Mouse (Mus musculus) Patski (cell line): ENCODE results near the gene Gm2035. TPM values are rescaled to one million over a fixed set of nuclear protein-coding genes. Genes with fewer than 3 reads are reported as not detected.
"Not testable (repeated sequence)": the region's sequence is repeated elsewhere in the genome, so short reads cannot be mapped to it uniquely, and the experiment has no call there.

Experiments used
- ATAC-seq: fragments of 100-300 bp; one replicate; pipeline ENCODE4 v1.8.0; 2021
- CTCF ChIA-PET: fragments of 350-600 bp; sonication (Branson Sonifier 250); formaldehyde crosslinking; loops from one replicate; lab custom pipeline; 2022; ENCODE audit warnings: inconsistent platforms; lab: Charles Lee
- POLR2A ChIA-PET: fragments of 350-600 bp; sonication (Branson Sonifier 250); formaldehyde crosslinking; loops from one replicate; lab custom pipeline; 2022; ENCODE audit warnings: antibody characterized with exemption, inconsistent platforms; lab: Charles Lee
- DNase-seq: peaks from one replicate; pipeline ENCODE4 v3.0.0-alpha.2; 2011; ENCODE audit warnings: low read depth, low spot score
- H3K27me3 ChIP-seq: fragments of 371-371 bp; one replicate; pipeline ENCODE4 v1.5.1; 2021
- in situ Hi-C: fragments of 300-500 bp; cut with MboI; formaldehyde crosslinking; loops from 3 replicates; pipeline ENCODE4 v1.11.1; 2018; ENCODE audit warnings: low pct_unique_long_range_greater_than_20kb, mixed read lengths
- polyA plus RNA-seq: library from polyadenylated mRNA; unstranded; gene quantifications from one replicate; pipeline ENCODE4 v1.2.3, GENCODE M21; 2021

Gene Gm2035
- not detected for polyA plus RNA-seq

DNA sequence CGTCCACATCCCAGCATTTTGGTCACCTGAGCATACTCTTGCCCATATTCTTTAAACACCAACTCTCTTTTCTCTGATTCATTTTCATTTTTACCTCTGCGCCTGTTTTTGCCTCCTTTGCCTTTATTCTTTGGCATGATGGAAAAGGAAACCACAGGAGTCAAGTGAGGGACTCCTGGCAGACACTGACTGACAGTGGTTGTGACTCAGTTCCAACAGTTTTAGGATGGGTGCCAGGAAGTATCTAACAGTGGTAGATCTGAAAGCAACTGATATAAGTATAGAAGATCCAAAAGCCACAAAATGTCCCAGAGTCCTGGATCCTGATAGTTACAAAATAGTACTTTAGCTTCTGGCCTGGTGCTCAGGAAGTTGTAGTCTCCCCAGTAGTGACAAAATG, at the start of gene Gm2035:
Gm2035 (minus strand) TSS at position 137 of the 400 bp plus-strand sequence.
- DNase-seq, CTCF ChIA-PET, in situ Hi-C loops, POLR2A ChIA-PET, H3K27me3 ChIP-seq, ATAC-seq: not testable (repeated sequence)

DNA sequence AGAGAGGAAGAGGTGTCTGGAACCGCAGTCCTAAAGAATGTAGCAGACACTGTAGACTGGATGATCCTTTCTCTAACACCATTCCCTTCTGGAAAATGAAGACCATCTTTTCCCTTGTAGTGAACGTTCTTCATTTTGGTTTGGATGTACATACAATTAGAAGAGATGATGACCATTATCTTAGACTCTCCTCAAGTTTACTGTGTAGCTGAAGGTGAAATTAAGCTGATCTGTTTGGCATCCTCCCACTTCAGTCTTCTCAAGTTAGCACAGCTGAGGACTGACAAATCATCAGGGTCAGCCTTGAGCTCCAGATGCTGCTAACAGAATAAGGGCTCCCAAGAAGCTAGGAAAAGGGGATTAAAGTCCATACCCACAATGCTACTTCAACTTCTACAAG, 34.1 kb upstream of the Gm2035 start, which contains the start of gene Gm2042:
Gm2042 (plus strand) TSS at position 301 of the 400 bp plus-strand sequence.
- in situ Hi-C loops, POLR2A ChIA-PET: not testable (repeated sequence)

DNA sequence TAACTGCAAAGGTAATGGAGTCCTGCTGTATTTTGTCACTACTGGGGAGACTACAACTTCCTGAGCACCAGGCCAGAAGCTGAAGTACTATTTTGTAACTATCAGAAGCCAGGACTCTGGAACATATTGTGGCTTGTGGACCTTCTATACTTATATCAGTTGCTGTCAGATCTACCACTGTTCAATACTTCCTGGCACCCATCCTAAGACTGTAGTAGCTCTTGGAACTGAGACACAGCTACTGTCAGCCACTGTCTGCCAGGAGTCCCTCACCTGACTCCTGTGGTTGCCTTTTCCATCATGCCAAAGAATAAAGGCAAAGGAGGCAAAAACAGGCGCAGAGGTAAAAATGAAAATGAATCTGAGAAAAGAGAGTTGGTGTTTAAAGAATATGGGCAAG, 24.6 kb downstream of the Gm2035 start, which contains the start of gene Gm2022:
Gm2022 (plus strand) TSS at position 301 of the 400 bp plus-strand sequence.
- in situ Hi-C loops: loop anchor here (10.0 kb wide), 1 partner anchor 360 kb away; the partner anchor contains the start of gene Gm8332
- H3K27me3 ChIP-seq, POLR2A ChIA-PET, ATAC-seq, DNase-seq, CTCF ChIA-PET: not testable (repeated sequence)

More for the DNA sequence above, 34.1 kb upstream of the Gm2035 start, which contains the start of gene Gm2042:
- H3K27me3 ChIP-seq, DNase-seq, CTCF ChIA-PET, ATAC-seq: not testable (repeated sequence)

DNA sequence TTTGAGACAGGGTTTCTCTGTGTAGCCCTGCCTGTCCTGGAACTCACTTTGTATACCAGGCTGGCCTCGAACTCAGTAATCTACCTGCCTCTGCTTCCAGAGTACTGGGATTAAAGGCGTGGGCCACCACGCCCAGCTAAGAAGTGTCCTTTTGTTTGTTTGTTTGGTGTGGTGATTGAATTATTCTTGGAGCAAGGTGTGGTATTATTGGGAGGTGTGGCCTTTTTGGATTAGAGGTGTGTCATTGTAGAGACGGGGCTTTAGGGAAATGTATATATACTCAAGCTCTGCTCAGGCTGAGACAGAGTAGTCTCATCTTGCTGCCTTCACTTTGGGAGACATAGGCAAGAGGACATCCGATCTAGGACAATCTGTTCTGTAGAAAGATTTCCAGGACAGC, 45.9 kb downstream of the Gm2035 start, which contains the start of gene Gm2016:
Gm2016 (plus strand) TSS at position 301 of the 400 bp plus-strand sequence.
- ATAC-seq, DNase-seq, H3K27me3 ChIP-seq, in situ Hi-C loops, POLR2A ChIA-PET, CTCF ChIA-PET: not testable (repeated sequence)

Other genes starting within 250 kb of the Gm2035 start
- gene Gm21319, start 144.1 kb downstream of the Gm2035 start, polyA plus RNA-seq: not detected
- not detected for gene Gm21936, start 124.3 kb downstream of the Gm2035 start, polyA plus RNA-seq
- gene BB287469, start 103.3 kb downstream of the Gm2035 start, polyA plus RNA-seq: not detected
- gene Gm2001, start 77.5 kb downstream of the Gm2035 start, polyA plus RNA-seq: not detected
- 0.39 TPM for gene Gm2016, start 45.8 kb downstream of the Gm2035 start, polyA plus RNA-seq
- 0.32 TPM for gene Gm2022, start 24.5 kb downstream of the Gm2035 start, polyA plus RNA-seq
- gene Gm2042, start 34.2 kb upstream of the Gm2035 start, polyA plus RNA-seq: 0.03 TPM
- not detected for gene Gm2075, start 92.0 kb upstream of the Gm2035 start, polyA plus RNA-seq
- not detected for gene Gm6803, start 98.9 kb upstream of the Gm2035 start, polyA plus RNA-seq
- gene Gm2056, start 107.1 kb upstream of the Gm2035 start, polyA plus RNA-seq: not detected
- not detected for gene Gm16368, start 163.8 kb upstream of the Gm2035 start, polyA plus RNA-seq